Mouse (Mus musculus): ENCODE data around the gene Olfr23.
"Not testable (repeated sequence)": the region's sequence is repeated elsewhere in the genome, so short reads cannot be mapped to it uniquely, and the experiment has no call there.

Gene Olfr23

DNA sequence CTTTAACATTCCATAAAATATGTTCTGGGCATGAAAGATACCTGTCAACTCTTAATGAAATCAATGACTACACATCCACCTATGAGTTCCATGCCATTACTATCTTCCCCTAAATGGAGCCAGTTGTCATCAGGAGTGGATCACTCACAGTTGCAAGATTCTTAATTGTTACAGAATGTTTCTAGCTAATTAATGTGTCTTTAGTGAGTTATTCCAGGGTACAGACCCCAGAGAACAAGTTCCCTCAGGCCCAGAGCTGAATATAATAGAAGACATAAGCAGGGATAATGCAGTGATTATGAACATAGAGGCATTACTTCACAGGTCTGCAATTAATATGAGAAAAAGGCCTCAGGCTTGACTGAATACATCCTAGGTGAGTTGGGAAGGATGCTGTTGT is at the start of gene Olfr23:
Olfr23 (plus strand) TSS at position 301 of the 400 bp plus-strand sequence.
- no peak for DNase-seq

DNA sequence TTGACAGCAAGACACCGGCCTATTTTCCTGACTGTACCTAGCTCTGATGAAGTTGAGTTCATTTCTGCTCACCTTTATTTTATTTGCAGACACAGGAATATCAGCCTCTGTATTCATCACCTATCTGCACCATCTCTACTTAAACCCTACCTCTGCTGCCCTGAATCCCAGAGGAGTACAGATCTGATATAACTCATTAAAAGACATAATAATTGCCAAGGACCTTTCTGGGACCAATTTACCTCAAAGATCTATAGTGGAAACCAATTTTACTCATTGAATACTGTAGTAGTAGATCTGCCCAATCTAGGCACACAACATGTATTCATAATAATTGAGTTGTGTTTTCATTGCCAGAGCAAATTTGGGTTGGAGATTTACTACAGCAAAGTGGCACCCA is 45.8 kb upstream of the Olfr23 start, which contains the start of gene Olfr394:
Olfr394 (minus strand) TSS at position 101 of the 400 bp plus-strand sequence.
- no peak for DNase-seq

DNA sequence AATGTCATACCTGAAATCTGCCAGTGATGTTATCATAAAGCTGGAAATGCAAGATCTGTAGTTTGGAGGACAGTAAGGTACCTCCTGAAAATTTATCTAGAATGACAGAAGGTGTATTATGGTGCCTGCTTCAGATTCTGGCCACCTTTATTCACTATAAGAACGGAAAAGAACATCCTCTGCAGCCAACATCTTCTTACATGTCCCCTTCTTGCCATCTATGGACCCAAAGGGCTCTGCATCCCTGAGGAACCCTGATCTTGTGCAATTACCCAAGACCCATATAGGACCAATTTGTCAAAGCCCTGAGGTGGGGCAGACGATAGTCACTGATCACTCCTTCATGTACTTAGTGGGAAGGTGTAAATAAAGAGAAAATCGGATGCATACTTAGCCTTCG is 27.3 kb upstream of the Olfr23 start, which contains the start of gene Olfr395:
Olfr395 (minus strand) TSS at position 101 of the 400 bp plus-strand sequence.
- not testable (repeated sequence) for DNase-seq

DNA sequence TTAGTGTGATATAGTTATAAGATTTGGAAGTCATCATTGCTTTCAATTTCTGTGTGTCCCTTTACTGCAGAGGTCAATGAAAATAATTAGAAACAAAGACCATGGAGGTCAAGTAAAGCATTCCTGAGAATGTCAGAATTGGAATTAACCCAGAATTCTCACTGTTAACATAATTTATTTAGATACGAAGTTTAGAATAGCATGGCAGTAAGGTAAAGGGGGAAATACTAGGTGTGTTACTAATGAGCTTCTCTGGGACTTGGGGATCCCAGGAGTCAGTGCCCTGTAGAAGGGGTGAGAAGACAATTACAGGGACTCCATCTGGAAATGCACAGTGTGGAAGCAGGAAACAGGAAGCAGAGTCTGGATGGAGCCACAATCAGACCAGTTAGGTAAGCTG is 24.0 kb downstream of the Olfr23 start, which contains the start of gene Olfr397:
Olfr397 (plus strand) TSS at position 301 of the 400 bp plus-strand sequence.
- no peak for DNase-seq

DNA sequence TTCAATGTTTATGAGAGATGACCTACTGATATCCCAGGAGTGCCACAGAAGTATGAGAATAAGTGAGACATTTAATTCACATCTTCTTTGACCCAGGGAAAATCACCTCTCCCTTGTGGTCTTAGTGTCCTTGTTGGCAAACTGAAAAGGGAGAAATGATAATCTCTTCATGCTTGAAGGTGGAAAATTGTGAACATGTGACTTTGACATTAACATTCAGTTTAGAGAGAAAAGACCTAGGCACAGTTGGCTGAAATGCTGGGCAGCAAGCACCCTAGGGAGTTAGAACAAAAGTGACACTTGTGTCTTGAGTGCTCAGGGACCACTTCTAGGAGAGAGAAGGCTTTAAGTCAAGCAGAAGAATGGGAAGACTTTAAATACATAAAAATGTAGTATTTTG is 53.8 kb downstream of the Olfr23 start, which contains the start of gene Olfr398:
Olfr398 (minus strand) TSS at position 101 of the 400 bp plus-strand sequence.
- no peak for DNase-seq
